Mouse (Mus musculus) heart, postnatal 14 days (tissue): ENCODE data around the gene Olfr220. TPM values are rescaled to one million over a fixed set of nuclear protein-coding genes. Genes with fewer than 3 reads are reported as not detected.
A peak's percentile ranks its signal among the peaks of the same experiment; 100 is the strongest.

Experiments used
- DNase-seq, 2 experiments: peaks; one replicate each; pipeline ENCODE4 v3.0.0; 2021 to 2022
- intact Hi-C: fragments of 180-260 bp; cut with DNase I; formaldehyde crosslinking; loops from one replicate; pipeline ENCODE4 v1.15.1; 2025
- long read RNA-seq, 2 experiments: library from polyadenylated mRNA; stranded (forward); transcript quantifications; one replicate each; pipeline ENCODE4 v2.0.0; 2021
- total RNA-seq, 2 experiments: library from RNA; stranded (reverse); gene quantifications; 2 replicates each; pipeline ENCODE4 v1.2.3; 2021

Gene Olfr220
- total RNA-seq, result not detected
- long read RNA-seq, experiment 1, result 0 reads
- long read RNA-seq, experiment 2, result 0 reads

GRCm38 (mm10) chr1:174441782-174442181 is at the start of gene Olfr220:
TSS of gene Olfr220 (plus strand) at chr1:174442082.
- intact Hi-C loops, result no loop called here

GRCm38 (mm10) chr1:174422959-174423358 is 18.9 kb upstream of the Olfr220 start:
- intact Hi-C loops, result no loop called here
- no peak for DNase-seq

More at GRCm38 (mm10) chr1:174441782-174442181, at the start of gene Olfr220:
- no peak for DNase-seq

- intact Hi-C loops, result no loop called here
- no peak for DNase-seq
Observed at GRCm38 (mm10) chr1:174423764-174424163, 18.1 kb upstream of the Olfr220 start, which contains the start of gene Olfr414. TSS of gene Olfr414 (plus strand) at chr1:174424064.

GRCm38 (mm10) chr1:174426180-174426986 is 15.5 kb upstream of the Olfr220 start:
- intact Hi-C loops, result no loop called here
- DNase-seq, result no peak

GRCm38 (mm10) chr1:174427402-174427801 is 14.5 kb upstream of the Olfr220 start:
- DNase-seq, result no peak
- intact Hi-C loops, result no loop called here

- DNase-seq, result no peak
- intact Hi-C loops, result no loop called here
Observed at GRCm38 (mm10) chr1:174428407-174428806, 13.5 kb upstream of the Olfr220 start.

- intact Hi-C loops, result no loop called here
- no peak for DNase-seq
Observed at GRCm38 (mm10) chr1:174434121-174434520, 7.8 kb upstream of the Olfr220 start.

- no peak for DNase-seq
- intact Hi-C loops, result no loop called here
Observed at GRCm38 (mm10) chr1:174455100-174455499, 13.2 kb downstream of the Olfr220 start.

GRCm38 (mm10) chr1:174465385-174465784 is 23.5 kb downstream of the Olfr220 start:
- DNase-seq, result no peak
- intact Hi-C loops, result loop anchor here (5.0 to 10.0 kb wide), 2 partner anchors 241 to 1008 kb away; no protein-coding TSS in a partner anchor

GRCm38 (mm10) chr1:174466240-174466639 is 24.4 kb downstream of the Olfr220 start:
- intact Hi-C loops, result loop anchor here (5.0 to 10.0 kb wide), 2 partner anchors 241 to 1009 kb away; no protein-coding TSS in a partner anchor
- no peak for DNase-seq

GRCm38 (mm10) chr1:174469736-174470135 is 27.9 kb downstream of the Olfr220 start:
- intact Hi-C loops, result loop anchor here (2.0 to 10.0 kb wide), 3 partner anchors 83 to 1012 kb away; no protein-coding TSS in a partner anchor
- peak; percentile 4 to 22 for DNase-seq

GRCm38 (mm10) chr1:174482567-174482966 is 40.7 kb downstream of the Olfr220 start:
- no peak for DNase-seq
- intact Hi-C loops, result no loop called here

- intact Hi-C loops, result no loop called here
- no peak for DNase-seq
Observed at GRCm38 (mm10) chr1:174500064-174500463, 58.2 kb downstream of the Olfr220 start.

Other genes starting within 250 kb of the Olfr220 start
- not detected for gene Olfr419, start 190.0 kb upstream of the Olfr220 start, total RNA-seq
- gene Mptx1, start 111.6 kb upstream of the Olfr220 start, total RNA-seq, result not detected
- not detected for gene Olfr417, start 77.0 kb upstream of the Olfr220 start, total RNA-seq
- gene Olfr248, start 51.0 kb upstream of the Olfr220 start, total RNA-seq, result not detected
- not detected for gene Olfr414, start 18.0 kb upstream of the Olfr220 start, total RNA-seq
- gene Fmn2, start 59.7 kb downstream of the Olfr220 start, total RNA-seq, result under 1 TPM; 0.20 to 0.33 TPM